Mouse (Mus musculus) erythroblast, embryonic 14.5 days (primary cell): Measurements from ENCODE around the gene Cacnb1.

Experiments
- GATA1 ChIP-seq: IDR thresholded peaks from 2 replicates; pipeline ENCODE4 v1.6.1; 2012; ENCODE audit warnings: low read length, inconsistent platforms, mixed read lengths
- TAL1 ChIP-seq: IDR thresholded peaks from 3 replicates; pipeline ENCODE4 v1.6.1; 2012; ENCODE audit warnings: low read length, inconsistent platforms, mixed read lengths

- TF ChIP-seq GATA1 (no peak), TAL1 (no peak)
Observed at GRCm38 (mm10) chr11:98059662-98060061, 36.8 kb upstream of the Cacnb1 start.
